ENCODE assay signal across 10 mouse cellular contexts in the genomic region with DNA sequence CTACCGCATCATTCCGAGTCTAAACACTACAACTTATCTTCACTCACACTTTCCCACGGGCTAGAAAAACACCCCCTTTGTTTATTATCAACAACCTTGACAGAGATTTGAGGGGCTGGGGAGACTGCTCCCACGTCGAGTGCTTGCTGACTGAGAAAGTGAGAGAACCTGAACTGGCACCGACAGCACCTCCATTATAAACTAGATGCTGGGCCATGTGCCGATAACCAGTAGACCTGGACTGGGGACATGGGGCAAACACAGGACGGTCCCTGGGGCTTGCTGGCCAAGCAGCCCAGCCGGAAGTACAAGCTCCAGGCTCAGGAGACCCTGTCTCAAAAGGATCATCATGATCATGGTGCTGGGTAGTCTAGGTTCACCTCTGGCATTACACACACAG. TPM values are rescaled to one million over a fixed set of nuclear protein-coding genes. Genes with fewer than 3 reads are reported as not detected.
DNase-seq lines count a peak whose midpoint lies in the region; ATAC-seq lines count a peak whose summit lies in the region.
"Had no signal": no experiment of that assay in that cellular context is flagged by ENCODE, and none has a peak within 500 bp of the region (broad histone marks: within the 10 kb centered on the region; RNA-seq: fewer than 3 reads in every experiment).

No protein-coding gene starts in this region.

- no peaks in the 10 kb centered on the region for H3K36me3 ChIP-seq in midbrain, embryonic 10.5 days
- H3K36me3 ChIP-seq in midbrain, embryonic 16.5 days (ENCODE audit: control insufficient read depth, insufficient read depth, low read length) = no peaks in the 10 kb centered on the region
- no peaks in the 10 kb centered on the region for H3K36me3 ChIP-seq in liver, embryonic 11.5 days (ENCODE audit: control insufficient read depth, insufficient read depth, low read length)
- no peaks in the 10 kb centered on the region for H3K36me3 ChIP-seq in stomach, embryonic 16.5 days (ENCODE audit: control insufficient read depth, insufficient read depth, low read length)

- H3K4me2 ChIP-seq in midbrain, embryonic 16.5 days (ENCODE audit: low read length) = no peak overlapping the region
- H3K4me2 ChIP-seq in liver, embryonic 11.5 days = peak overlapping the region; percentile 70
- H3K4me2 ChIP-seq in stomach, embryonic 16.5 days (ENCODE audit: low read depth, low read length) = peak overlapping the region; percentile 65

- no peaks in the 10 kb centered on the region for H3K9me3 ChIP-seq in midbrain, embryonic 10.5 days (replicated peaks)
- no peaks in the 10 kb centered on the region for H3K9me3 ChIP-seq in midbrain, embryonic 16.5 days (replicated peaks; ENCODE audit: control insufficient read depth, low read length, poor library complexity, severe bottlenecking)
- no peaks in the 10 kb centered on the region for H3K9me3 ChIP-seq in liver, embryonic 11.5 days (ENCODE audit: control insufficient read depth, low read length)
- no peaks in the 10 kb centered on the region for H3K9me3 ChIP-seq in stomach, embryonic 16.5 days (replicated peaks; ENCODE audit: control insufficient read depth, low read length)

- ATAC-seq in midbrain, embryonic 16.5 days = no peak
- ATAC-seq in liver, embryonic 11.5 days (replicated peaks; ENCODE audit: low FRiP score) = no peak
- ATAC-seq in stomach, embryonic 16.5 days (ENCODE audit: insufficient read depth, low FRiP score) = no peak

- H3K4me1 ChIP-seq in midbrain, embryonic 10.5 days = peaks cover 60% of the 10 kb centered on the region
- H3K4me1 ChIP-seq in midbrain, embryonic 16.5 days (ENCODE audit: control insufficient read depth, insufficient read depth, low read length) = peaks cover 22% of the 10 kb centered on the region
- H3K4me1 ChIP-seq in liver, embryonic 11.5 days (replicated peaks; ENCODE audit: control insufficient read depth, insufficient read depth, low read length) = peaks cover 52% of the 10 kb centered on the region
- peaks cover 46% of the 10 kb centered on the region for H3K4me1 ChIP-seq in stomach, embryonic 16.5 days (ENCODE audit: control insufficient read depth, insufficient read depth, low read length)

- peaks cover 22% of the 10 kb centered on the region for H3K27me3 ChIP-seq in midbrain, embryonic 10.5 days (ENCODE audit: low read depth, poor library complexity, severe bottlenecking)
- no peaks in the 10 kb centered on the region for H3K27me3 ChIP-seq in midbrain, embryonic 16.5 days (ENCODE audit: control insufficient read depth, insufficient read depth, low read depth, low read length)
- no peaks in the 10 kb centered on the region for H3K27me3 ChIP-seq in liver, embryonic 11.5 days (replicated peaks; ENCODE audit: control insufficient read depth, insufficient read depth, low read length)
- H3K27me3 ChIP-seq in stomach, embryonic 16.5 days (ENCODE audit: control insufficient read depth, insufficient read depth, low read length) = no peaks in the 10 kb centered on the region

- peak; percentile 87 for DNase-seq in heart, adult 11 months
- no peak for DNase-seq in heart, postnatal 36 days
- no peak for DNase-seq in midbrain, embryonic 10.5 days (ENCODE audit: low spot score)
- DNase-seq in liver, embryonic 11.5 days (ENCODE audit: low spot score) = peak; percentile 29
- no peak for DNase-seq in thymus, adult 18-20 months
- no peak for DNase-seq in left cerebral cortex, adult 9 months (ENCODE audit: low spot score in 2 of 2)
- DNase-seq: embryo, embryonic 11 days; left cerebral cortex, postnatal 4 days had no signal

- intact Hi-C loops in heart, postnatal 36 days (cut with DNase I) = loop anchor here (5.0 kb wide), 1 partner anchor 199 kb away; no protein-coding TSS in a partner anchor

- peak overlapping the region; percentile 23; the same call in 1 of the 2 replicates for H3K4me3 ChIP-seq in midbrain, embryonic 10.5 days
- H3K4me3 ChIP-seq in midbrain, embryonic 16.5 days (ENCODE audit: low read depth, low read length) = no peak overlapping the region
- peak overlapping the region; percentile 99 for H3K4me3 ChIP-seq in liver, embryonic 11.5 days (ENCODE audit: low read depth, low read length)
- peak overlapping the region; percentile 14; the same call in 1 of the 2 replicates for H3K4me3 ChIP-seq in stomach, embryonic 16.5 days (replicated peaks; ENCODE audit: low read length)

- no peak overlapping the region for H3K9ac ChIP-seq in midbrain, embryonic 16.5 days (ENCODE audit: low read depth, low read length)
- peak overlapping the region; percentile 35; the same call in 1 of the 2 replicates for H3K9ac ChIP-seq in liver, embryonic 11.5 days (ENCODE audit: low read depth, low read length)
- H3K9ac ChIP-seq in stomach, embryonic 16.5 days (ENCODE audit: low read length) = no peak overlapping the region; the same call in 1 of the 2 replicates

- WGBS in midbrain, embryonic 10.5 days = 70% methylated on average over 9 of the region's 9 CpGs
- 73% methylated on average over 9 of the region's 9 CpGs for WGBS in midbrain, embryonic 16.5 days
- WGBS in liver, embryonic 11.5 days = 40% methylated on average over 9 of the region's 9 CpGs
- 40% methylated on average over 9 of the region's 9 CpGs for WGBS in stomach, embryonic 16.5 days

- H3K27ac ChIP-seq in midbrain, embryonic 10.5 days (replicated peaks) = no peak overlapping the region
- no peak overlapping the region for H3K27ac ChIP-seq in midbrain, embryonic 16.5 days (ENCODE audit: low read length)
- peak overlapping the region; percentile 3; the same call in 1 of the 2 replicates for H3K27ac ChIP-seq in liver, embryonic 11.5 days (ENCODE audit: low read depth, low read length)
- no peak overlapping the region for H3K27ac ChIP-seq in stomach, embryonic 16.5 days (ENCODE audit: low read length)

RNA-seq across cellular contexts. Expression of gene Frs2, which starts 1.9 kb away (rescaled TPM):
- total RNA-seq in heart, postnatal 36 days (2021) = 10 to 100 TPM; 16.2 to 17.7 TPM
- 16.0 and 21.1 TPM in 2 replicates for polyA plus RNA-seq in midbrain, embryonic 10.5 days (2016; fragmentation: Nextera tagmentation; extraction: Ambion mirVana)
- 19.7 and 20.2 TPM in 2 replicates for polyA plus RNA-seq in midbrain, embryonic 16.5 days (2015; fragmentation: Nextera tagmentation; extraction: Ambion mirVana)
- polyA plus RNA-seq in liver, embryonic 11.5 days (2014; fragmentation: Nextera tagmentation; extraction: Ambion mirVana) = 21.3 and 23.5 TPM in 2 replicates
- polyA plus RNA-seq in stomach, embryonic 16.5 days (2015; fragmentation: Nextera tagmentation; extraction: Ambion mirVana) = 18.7 and 20.8 TPM in 2 replicates

Comparison
In these comparisons a context has a peak if more than half of its experiments do, and no peak if none do; other contexts are left out.
1. DNase-seq: peak in heart, adult 11 months (single experiment) and liver, embryonic 11.5 days (single experiment); none in heart, postnatal 36 days (0 of 2), midbrain, embryonic 10.5 days (single experiment), thymus, adult 18-20 months (0 of 2) and left cerebral cortex, adult 9 months (0 of 2).